Mouse (Mus musculus): ENCODE results near the gene Astn1. TPM values are rescaled to one million over a fixed set of nuclear protein-coding genes. Genes with fewer than 3 reads are reported as not detected.

The Astn1 gene
- not detected in 2 replicates for total RNA-seq (2023)

DNA sequence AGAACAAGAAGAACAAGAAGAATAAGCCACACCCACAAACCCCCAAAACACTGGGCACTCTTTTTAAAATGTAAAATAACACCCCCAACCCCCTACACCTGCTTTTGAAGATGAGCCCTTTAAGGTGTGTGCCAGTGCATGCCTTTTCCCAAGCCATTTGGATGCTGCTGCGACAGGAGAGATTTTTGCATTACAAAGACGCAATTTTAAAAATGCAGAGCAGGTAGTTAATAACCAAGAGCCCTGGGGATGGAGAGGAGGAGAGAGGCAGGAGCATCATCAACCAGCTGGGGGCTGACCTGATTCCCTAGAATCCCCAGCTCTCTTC is at the start of gene Astn1:
Gene Astn1 (plus strand): TSS at position 310 of the 328 bp plus-strand sequence.

DNA sequence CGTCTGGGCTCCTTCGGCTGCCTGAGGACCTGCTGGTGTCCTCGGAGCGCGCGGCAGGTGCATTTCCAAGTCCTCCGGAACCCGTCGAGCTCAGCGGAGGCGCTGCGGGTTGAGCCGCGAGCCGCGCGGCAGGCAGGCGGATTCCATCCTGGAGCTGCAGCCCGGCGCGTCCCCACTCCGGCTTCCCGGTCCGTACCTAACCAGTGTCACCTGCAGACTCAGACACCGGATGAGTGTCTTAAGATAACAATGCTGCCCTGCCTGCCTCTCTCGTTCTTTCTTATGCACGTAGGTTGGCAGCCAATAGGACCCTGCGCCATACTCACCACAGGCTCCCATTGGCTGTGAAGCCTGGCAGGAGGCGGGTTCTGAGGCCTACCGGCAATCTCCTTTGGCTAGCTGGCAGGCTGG is 6.0 kb upstream of the Astn1 start, which contains the start of gene Brinp2:
Gene Brinp2 (minus strand): TSS at position 276 of the 411 bp plus-strand sequence.

Other genes starting within 250 kb of the Astn1 start
- not detected in 2 replicates for gene Brinp2, start 5.9 kb upstream of the Astn1 start, total RNA-seq (2023)